26 mouse cellular contexts compared by ENCODE assay signal in genomic region chr1:80737812-80738391, GRCm38 (mm10).
"Had no signal": no experiment of that assay in that cellular context is flagged by ENCODE, and none has a peak within 500 bp of the region (broad histone marks: within the 10 kb centered on the region; RNA-seq: fewer than 3 reads in every experiment).

No protein-coding gene starts in this region.

- H3K27me3 ChIP-seq: heart, embryonic 12.5 days; hindbrain, embryonic 12.5 days; kidney, embryonic 15.5 days; limb, embryonic 13.5 days; limb, embryonic 15.5 days; liver, embryonic 12.5 days had no signal

- ATAC-seq: hindbrain, embryonic 16.5 days; intestine, embryonic 16.5 days; liver, embryonic 12.5 days had no signal

- H3K27ac ChIP-seq: gastrocnemius, adult 2 months; heart, embryonic 10.5 days; hindbrain, embryonic 10.5 days; hindbrain, embryonic 12.5 days; hindbrain, embryonic 14.5 days; kidney, embryonic 15.5 days; kidney, postnatal 0 days; limb, embryonic 13.5 days; limb, embryonic 15.5 days; liver, embryonic 12.5 days had no signal

- DNase-seq: gastrocnemius, adult 2 months; gastrocnemius, postnatal 10 days; gastrocnemius, postnatal 25 days; heart, adult 18-20 months; heart, postnatal 10 days; heart, postnatal 4 days; kidney, adult 11 months; kidney, adult 2 months; kidney, adult 9 months; kidney, postnatal 14 days; kidney, postnatal 36 days; layer of hippocampus, adult 9-11 months; layer of hippocampus, postnatal 36 days; left cerebral cortex, postnatal 4 days had no signal

- H3K36me3 ChIP-seq: heart, embryonic 10.5 days; heart, embryonic 12.5 days; hindbrain, embryonic 10.5 days; hindbrain, embryonic 12.5 days; kidney, embryonic 15.5 days; limb, embryonic 13.5 days; limb, embryonic 15.5 days; liver, embryonic 12.5 days had no signal

- H3K4me1 ChIP-seq: hindbrain, embryonic 12.5 days; kidney, embryonic 15.5 days; limb, embryonic 13.5 days; limb, embryonic 15.5 days; liver, embryonic 12.5 days had no signal

- H3K4me2 ChIP-seq: heart, embryonic 12.5 days; hindbrain, embryonic 12.5 days; hindbrain, embryonic 14.5 days; kidney, embryonic 15.5 days; limb, embryonic 13.5 days; limb, embryonic 15.5 days; liver, embryonic 12.5 days had no signal

- H3K4me3 ChIP-seq: gastrocnemius, adult 2 months; heart, embryonic 10.5 days; heart, embryonic 12.5 days; hindbrain, embryonic 10.5 days; hindbrain, embryonic 12.5 days; kidney, embryonic 15.5 days; limb, embryonic 13.5 days; limb, embryonic 15.5 days; liver, embryonic 12.5 days had no signal
